Mouse (Mus musculus): ENCODE data around the gene Ak2.

- TF ChIP-seq CTCF (IDR thresholded peaks at IDR 0.05; ENCODE audit: low read depth) = no peak
- TF ChIP-seq EP300 (optimal IDR thresholded peaks at IDR 0.05) = no peak
Observed at GRCm38 (mm10) chr4:129059922-129060321, 68.2 kb downstream of the Ak2 start.

All from stomach, postnatal 0 days (tissue).